Mouse (Mus musculus): ENCODE measurements around the gene Prickle2.

GRCm38 (mm10) chr6:92520088-92520875 lies 185.7 kb downstream of the Prickle2 start:
- no peak for TF ChIP-seq CTCF (IDR thresholded peaks at IDR 0.05; ENCODE audit: insufficient read depth, low read length)
- TF ChIP-seq POLR2A (IDR thresholded peaks at IDR 0.05; ENCODE audit: borderline replicate concordance, extremely low read depth, low read depth, low read length) = no peak

All from lung, adult 2 months (tissue).